Mouse (Mus musculus) ES-Bruce4 (cell line): ENCODE data around the gene Cdt1. TPM values are rescaled to one million over a fixed set of nuclear protein-coding genes. Genes with fewer than 3 reads are reported as not detected.

Source experiments
- H3K27ac ChIP-seq: 2 replicates; pipeline ENCODE4 v1.5.1; 2012; ENCODE audit warnings: low read length, inconsistent platforms; ENCODE audit not compliant: insufficient read depth
- H3K27me3 ChIP-seq: 2 replicates; pipeline ENCODE4 v1.6.1; 2012; ENCODE audit warnings: mild to moderate bottlenecking, low read length, inconsistent platforms; ENCODE audit not compliant: control insufficient read depth, poor library complexity, insufficient read depth, severe bottlenecking
- H3K36me3 ChIP-seq: 2 replicates; pipeline ENCODE4 v1.6.1; 2012; ENCODE audit warnings: inconsistent platforms, mild to moderate bottlenecking, low read length, moderate library complexity; ENCODE audit not compliant: control insufficient read depth, poor library complexity, insufficient read depth, severe bottlenecking
- H3K4me1 ChIP-seq: one replicate; pipeline ENCODE4 v1.8.1; 2011; ENCODE audit warnings: low read length; ENCODE audit not compliant: control insufficient read depth, insufficient read depth
- H3K4me3 ChIP-seq: 2 replicates; pipeline ENCODE4 v1.5.1; 2011; ENCODE audit warnings: low read depth, mild to moderate bottlenecking, low read length
- H3K9ac ChIP-seq: 2 replicates; pipeline ENCODE4 v1.6.1; 2012; ENCODE audit warnings: low read depth, mild to moderate bottlenecking, inconsistent platforms; ENCODE audit not compliant: poor library complexity, severe bottlenecking
- H3K9me3 ChIP-seq: replicated peaks from 2 replicates; pipeline ENCODE4 v1.6.1; 2012; ENCODE audit warnings: mild to moderate bottlenecking, low read length, inconsistent platforms; ENCODE audit not compliant: control insufficient read depth, poor library complexity, insufficient read depth, severe bottlenecking
- CTCF ChIP-seq: IDR thresholded peaks from one replicate; pipeline ENCODE4 v1.8.1; 2011; ENCODE audit warnings: low read depth, low read length
- EP300 ChIP-seq: IDR thresholded peaks from 2 replicates; pipeline ENCODE4 v1.6.1; 2011; ENCODE audit warnings: low read depth, low read length; ENCODE audit not compliant: insufficient read depth
- POLR2A ChIP-seq: IDR thresholded peaks from one replicate; pipeline ENCODE4 v1.8.1; 2011; ENCODE audit warnings: low read length; ENCODE audit not compliant: insufficient read depth
- polyA plus RNA-seq: library from polyadenylated mRNA; stranded (reverse); fragments of >200 nt; gene quantifications from 2 replicates; pipeline ENCODE4 v1.2.4, GENCODE M21; 2011; ENCODE audit warnings: low read depth; ENCODE audit not compliant: missing spikeins, insufficient read depth, insufficient read length

Cdt1 gene
- polyA plus RNA-seq, 1 experiment, result 68.6 TPM

GRCm38 (mm10) chr8:122610209-122610608 lies 42.4 kb downstream of the Cdt1 start:
- Histone ChIP-seq H3K4me1 (no peaks in the 10 kb centered on the region), H3K27me3 (no peaks in the 10 kb centered on the region), H3K27ac (no peak overlapping the region), H3K4me3 (no peak overlapping the region), H3K9me3 (no peaks in the 10 kb centered on the region), H3K36me3 (no peaks in the 10 kb centered on the region), H3K9ac (peak overlapping the region; percentile 28; the same call in 1 of the 2 replicates)
- TF ChIP-seq CTCF (no peak), EP300 (no peak), POLR2A (no peak)

- Histone ChIP-seq H3K4me1 (no peaks in the 10 kb centered on the region), H3K9ac (peak overlapping the region; percentile 28), H3K27ac (no peak overlapping the region)
Observed at GRCm38 (mm10) chr8:122610612-122611277, 42.9 kb downstream of the Cdt1 start.

GRCm38 (mm10) chr8:122611295-122612133 lies 43.7 kb downstream of the Cdt1 start, which contains the start of the genes Galns and Trappc2l:
TSS of gene Galns (minus strand) at chr8:122611463.
TSS of gene Trappc2l (plus strand) at chr8:122611640.
- Histone ChIP-seq H3K4me1 (no peaks in the 10 kb centered on the region), H3K4me3 (peak within 1 kb of the TSS; percentile 81), H3K27ac (no peak within 1 kb of the TSS), H3K9ac (peak within 1 kb of the TSS; percentile 72), H3K27me3 (no peaks in the 10 kb centered on the region), H3K9me3 (no peaks in the 10 kb centered on the region), H3K36me3 (no peaks in the 10 kb centered on the region)
- TF ChIP-seq EP300 (0 out of 2 replicates have a peak, but pooled peaks have one; percentile 15), CTCF (no peak)

More at GRCm38 (mm10) chr8:122610612-122611277, 42.9 kb downstream of the Cdt1 start:
- no peaks in the 10 kb centered on the region for H3K27me3 ChIP-seq
- TF ChIP-seq POLR2A (no peak), EP300 (no peak), CTCF (no peak)
- H3K9me3 ChIP-seq, result no peaks in the 10 kb centered on the region
- peak overlapping the region; percentile 81 for H3K4me3 ChIP-seq
- no peaks in the 10 kb centered on the region for H3K36me3 ChIP-seq

GRCm38 (mm10) chr8:122616181-122616905 lies 48.5 kb downstream of the Cdt1 start:
- no peaks in the 10 kb centered on the region for H3K27me3 ChIP-seq
- H3K4me1 ChIP-seq, result no peaks in the 10 kb centered on the region
- no peak overlapping the region for H3K9ac ChIP-seq
- H3K9me3 ChIP-seq, result no peaks in the 10 kb centered on the region
- no peaks in the 10 kb centered on the region for H3K36me3 ChIP-seq
- no peak overlapping the region for H3K4me3 ChIP-seq
- H3K27ac ChIP-seq, result no peak overlapping the region
- TF ChIP-seq POLR2A (no peak), EP300 (no peak), CTCF (no peak)

- H3K4me3 ChIP-seq, result no peak overlapping the region
- H3K27me3 ChIP-seq, result no peaks in the 10 kb centered on the region
- H3K36me3 ChIP-seq, result no peaks in the 10 kb centered on the region
- no peak overlapping the region for H3K9ac ChIP-seq
- no peaks in the 10 kb centered on the region for H3K9me3 ChIP-seq
- no peak for TF ChIP-seq POLR2A
- TF ChIP-seq EP300, result no peak
- TF ChIP-seq CTCF, result peak; percentile 57
- H3K4me1 ChIP-seq, result no peaks in the 10 kb centered on the region
- H3K27ac ChIP-seq, result no peak overlapping the region
Observed at GRCm38 (mm10) chr8:122617947-122618546, 50.2 kb downstream of the Cdt1 start.
